Comparison of ENCODE assay signal across 11 mouse cellular contexts in genomic region chr1:128615459-128615806, GRCm38 (mm10). TPM values are rescaled to one million over a fixed set of nuclear protein-coding genes. Genes with fewer than 3 reads are reported as not detected.
DNase-seq lines count a peak whose midpoint lies in the region; ATAC-seq and TF ChIP-seq lines count a peak whose summit lies in the region.
"Had no signal": no experiment of that assay in that cellular context is flagged by ENCODE, and none has a peak within 500 bp of the region (broad histone marks: within the 10 kb centered on the region; RNA-seq: fewer than 3 reads in every experiment).

No protein-coding gene starts in this region.

- H3K4me1 ChIP-seq in lung, postnatal 0 days (ENCODE audit: insufficient read depth, low read depth, low read length): peaks cover 3% of the 10 kb centered on the region; the same call in 1 of the 2 replicates
- H3K4me1 ChIP-seq in G1E (ENCODE audit: insufficient read depth, low read depth, low read length): no peaks in the 10 kb centered on the region
- H3K4me1 ChIP-seq: hindbrain, embryonic 15.5 days had no signal

- H3K9ac ChIP-seq in lung, postnatal 0 days (replicated peaks; ENCODE audit: low read depth): no peak overlapping the region
- H3K9ac ChIP-seq: hindbrain, embryonic 15.5 days had no signal

- no peak overlapping the region for H3K4me2 ChIP-seq in lung, postnatal 0 days (replicated peaks; ENCODE audit: low read depth, low read length)
- H3K4me2 ChIP-seq: heart, embryonic 11.5 days; hindbrain, embryonic 15.5 days had no signal

- no peaks in the 10 kb centered on the region for H3K9me3 ChIP-seq in lung, postnatal 0 days (ENCODE audit: low read length)
- H3K9me3 ChIP-seq in G1E (replicated peaks): peaks cover 23% of the 10 kb centered on the region
- H3K9me3 ChIP-seq: hindbrain, embryonic 15.5 days had no signal

- no peaks in the 10 kb centered on the region for H3K36me3 ChIP-seq in lung, postnatal 0 days (ENCODE audit: insufficient read depth, low read length)
- no peaks in the 10 kb centered on the region for H3K36me3 ChIP-seq in G1E (replicated peaks)
- H3K36me3 ChIP-seq: hindbrain, embryonic 15.5 days had no signal

- no peak for TF ChIP-seq CTCF in lung, postnatal 0 days (IDR thresholded peaks at IDR 0.05)
- no peak for TF ChIP-seq CTCF in G1E (IDR thresholded peaks at IDR 0.05; ENCODE audit: low read depth, low read length)

- no peaks in the 10 kb centered on the region for H3K27me3 ChIP-seq in lung, postnatal 0 days (replicated peaks; ENCODE audit: insufficient read depth, low read length)
- no peaks in the 10 kb centered on the region for H3K27me3 ChIP-seq in G1E (ENCODE audit: insufficient read depth, low read length)
- H3K27me3 ChIP-seq: hindbrain, embryonic 15.5 days had no signal

- no peak for TF ChIP-seq EP300 in lung, postnatal 0 days (IDR thresholded peaks at IDR 0.05)

- peak; percentile 20 for ATAC-seq in lung, postnatal 0 days
- ATAC-seq in G1E (ENCODE audit: extremely low read depth, insufficient number of reproducible peaks, low FRiP score, poor library complexity, severe bottlenecking): peak; percentile 22; the same call in 1 of the 2 replicates
- ATAC-seq in common myeloid progenitor, adult 5-6 weeks (replicated peaks; ENCODE audit: low read depth, poor library complexity, severe bottlenecking): peak; percentile 42

- no peak for DNase-seq in lung, postnatal 0 days (ENCODE audit: low spot score)
- no peak for DNase-seq in lung, postnatal 10 days
- no peak for DNase-seq in G1E (ENCODE audit: low spot score)
- peak; percentile 65 to 68 for DNase-seq in natural killer cell, adult 2 months (ENCODE audit: low spot score in 2 of 2)
- DNase-seq in layer of hippocampus, adult 11-12 months (ENCODE audit: low spot score): no peak
- DNase-seq in embryo, embryonic 10 days (ENCODE audit: low spot score): no peak
- no peak for DNase-seq in testis, postnatal 14 days (ENCODE audit: low spot score)
- DNase-seq: right cerebral cortex, postnatal 4 days had no signal

- H3K4me3 ChIP-seq in lung, postnatal 0 days (ENCODE audit: low read depth, low read length): no peak overlapping the region
- H3K4me3 ChIP-seq in G1E (ENCODE audit: low read depth, low read length): no peak overlapping the region
- H3K4me3 ChIP-seq: hindbrain, embryonic 15.5 days had no signal

- 39% methylated on average over 2 of the region's 2 CpGs for WGBS in lung, postnatal 0 days

- peak overlapping the region; percentile 43; the same call in 1 of the 2 replicates for H3K27ac ChIP-seq in lung, postnatal 0 days (ENCODE audit: low read length)
- H3K27ac ChIP-seq: hindbrain, embryonic 15.5 days had no signal

RNA-seq across cellular contexts. Expression of gene Cxcr4, which starts 23.3 kb away (rescaled TPM):
- polyA plus RNA-seq in lung, postnatal 0 days (2015; fragmentation: Nextera tagmentation; extraction: Ambion mirVana): 13.3 and 15.1 TPM in 2 replicates
- total RNA-seq in G1E (2014; fragmentation: Nextera tagmentation): 17.8 TPM in 1 of 2 replicates, not detected in the other
- 0.12 and 0.16 TPM in 2 replicates for total RNA-seq in G1E (2017)
- not detected in 2 replicates for polyA plus RNA-seq in G1E (2012)
- 77.8 and 110 TPM in 2 replicates for total RNA-seq in common myeloid progenitor, adult 5-6 weeks (2017)

Comparison
In these comparisons a context has a peak if more than half of its experiments do, and no peak if none do; other contexts are left out.
1. DNase-seq: peak in natural killer cell, adult 2 months (2 of 2); none in lung, postnatal 0 days (single experiment), lung, postnatal 10 days (single experiment), G1E (single experiment), layer of hippocampus, adult 11-12 months (single experiment), embryo, embryonic 10 days (single experiment) and testis, postnatal 14 days (single experiment).
2. Peak in every context shown above with its lines, with median percentiles within 50 percentile points of each other: ATAC-seq.